Mouse (Mus musculus) gastrocnemius, adult 18-20 months (tissue): ENCODE measurements around the gene Gm20388. TPM values are rescaled to one million over a fixed set of nuclear protein-coding genes. Genes with fewer than 3 reads are reported as not detected.

ENCODE experiments used
- DNase-seq: peaks from one replicate; pipeline ENCODE4 v3.0.0; 2021; ENCODE audit warnings: low spot score
- total RNA-seq, 2 experiments: library from RNA; stranded (reverse); gene quantifications; 2 replicates each; pipeline ENCODE4 v1.2.3; 2021

Gene Gm20388
- total RNA-seq, 2 experiments from 2014 or later: 10.5 to 12.3 TPM

GRCm38 (mm10) chr8:124196797-124197196 is 4286.2 kb downstream of the Gm20388 start:
- DNase-seq: no peak

- DNase-seq: no peak
Observed at GRCm38 (mm10) chr8:124198230-124198629, 4287.6 kb downstream of the Gm20388 start.

GRCm38 (mm10) chr8:124200400-124200799 is 4289.8 kb downstream of the Gm20388 start:
- no peak for DNase-seq

- DNase-seq: no peak
Observed at GRCm38 (mm10) chr8:124201706-124202105, 4291.1 kb downstream of the Gm20388 start.

- no peak for DNase-seq
Observed at GRCm38 (mm10) chr8:124202895-124203294, 4292.3 kb downstream of the Gm20388 start.

GRCm38 (mm10) chr8:124204001-124204601 is 4293.5 kb downstream of the Gm20388 start:
- DNase-seq: no peak

- DNase-seq: no peak
Observed at GRCm38 (mm10) chr8:124212148-124212547, 4301.5 kb downstream of the Gm20388 start.

GRCm38 (mm10) chr8:124216951-124217350 is 4306.3 kb downstream of the Gm20388 start:
- no peak for DNase-seq

GRCm38 (mm10) chr8:124229883-124230282 is 4319.2 kb downstream of the Gm20388 start:
- DNase-seq: no peak

GRCm38 (mm10) chr8:124230496-124231175 is 4320.0 kb downstream of the Gm20388 start:
- no peak for DNase-seq

- DNase-seq: peak; percentile 85
Observed at GRCm38 (mm10) chr8:124231176-124231484, 4320.5 kb downstream of the Gm20388 start, which contains the start of gene Galnt2. Galnt2 (plus strand) TSS chr8:124231391.

- peak; percentile 18 for DNase-seq
Observed at GRCm38 (mm10) chr8:124231485-124232279, 4321.0 kb downstream of the Gm20388 start.

- no peak for DNase-seq
Observed at GRCm38 (mm10) chr8:124232280-124232600, 4321.6 kb downstream of the Gm20388 start.

- DNase-seq: no peak
Observed at GRCm38 (mm10) chr8:124234496-124234895, 4323.9 kb downstream of the Gm20388 start.

- no peak for DNase-seq
Observed at GRCm38 (mm10) chr8:124235536-124235935, 4324.9 kb downstream of the Gm20388 start.

- no peak for DNase-seq
Observed at GRCm38 (mm10) chr8:124239350-124239749, 4328.7 kb downstream of the Gm20388 start.

- no peak for DNase-seq
Observed at GRCm38 (mm10) chr8:124240932-124241331, 4330.3 kb downstream of the Gm20388 start.

- no peak for DNase-seq
Observed at GRCm38 (mm10) chr8:124242208-124242607, 4331.6 kb downstream of the Gm20388 start.

- DNase-seq: no peak
Observed at GRCm38 (mm10) chr8:124242913-124243312, 4332.3 kb downstream of the Gm20388 start.

- no peak for DNase-seq
Observed at GRCm38 (mm10) chr8:124247581-124247980, 4336.9 kb downstream of the Gm20388 start.

- DNase-seq: no peak
Observed at GRCm38 (mm10) chr8:124248688-124249087, 4338.0 kb downstream of the Gm20388 start.

- DNase-seq: no peak
Observed at GRCm38 (mm10) chr8:124250255-124250654, 4339.6 kb downstream of the Gm20388 start.

- no peak for DNase-seq
Observed at GRCm38 (mm10) chr8:124250785-124251184, 4340.1 kb downstream of the Gm20388 start.
